Mouse (Mus musculus) forelimb bud, embryonic 11.5 days (tissue): ENCODE data around the gene Stox2.

Source experiments
- DNase-seq: peaks from one replicate; pipeline ENCODE4 v3.0.0-alpha.2; 2012; ENCODE audit warnings: low read depth, low spot score

The Stox2 gene

DNA sequence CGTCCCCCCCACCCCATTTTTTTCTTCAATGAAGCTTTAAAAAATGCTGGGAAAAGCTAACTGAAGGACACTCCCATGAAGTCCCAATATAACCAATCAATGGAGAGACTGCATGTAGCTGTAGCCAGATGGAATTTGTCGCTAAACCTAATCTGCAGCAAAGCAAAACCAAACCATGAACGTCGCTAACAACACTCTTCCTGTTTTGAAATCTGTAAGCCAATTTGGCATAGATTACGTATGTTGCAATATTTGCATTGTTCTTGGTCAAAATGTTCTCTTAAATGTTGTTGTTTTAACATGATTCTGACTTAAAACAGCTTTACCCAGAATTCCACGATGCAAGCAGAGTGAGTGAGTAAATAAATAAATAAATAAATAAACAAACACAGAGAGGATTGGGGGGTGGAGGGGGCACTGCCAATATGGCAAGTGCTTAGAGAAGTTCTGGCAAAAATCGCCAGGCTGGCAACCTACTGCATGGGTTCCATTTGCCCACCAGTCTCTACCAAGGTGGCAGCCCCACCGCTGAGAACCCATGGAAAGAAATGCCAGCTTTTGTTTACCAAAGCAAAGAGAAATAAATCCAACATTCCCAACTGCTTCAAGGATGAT is 203.0 kb downstream of the Stox2 start:
- DNase-seq, result peak; percentile 24

DNA sequence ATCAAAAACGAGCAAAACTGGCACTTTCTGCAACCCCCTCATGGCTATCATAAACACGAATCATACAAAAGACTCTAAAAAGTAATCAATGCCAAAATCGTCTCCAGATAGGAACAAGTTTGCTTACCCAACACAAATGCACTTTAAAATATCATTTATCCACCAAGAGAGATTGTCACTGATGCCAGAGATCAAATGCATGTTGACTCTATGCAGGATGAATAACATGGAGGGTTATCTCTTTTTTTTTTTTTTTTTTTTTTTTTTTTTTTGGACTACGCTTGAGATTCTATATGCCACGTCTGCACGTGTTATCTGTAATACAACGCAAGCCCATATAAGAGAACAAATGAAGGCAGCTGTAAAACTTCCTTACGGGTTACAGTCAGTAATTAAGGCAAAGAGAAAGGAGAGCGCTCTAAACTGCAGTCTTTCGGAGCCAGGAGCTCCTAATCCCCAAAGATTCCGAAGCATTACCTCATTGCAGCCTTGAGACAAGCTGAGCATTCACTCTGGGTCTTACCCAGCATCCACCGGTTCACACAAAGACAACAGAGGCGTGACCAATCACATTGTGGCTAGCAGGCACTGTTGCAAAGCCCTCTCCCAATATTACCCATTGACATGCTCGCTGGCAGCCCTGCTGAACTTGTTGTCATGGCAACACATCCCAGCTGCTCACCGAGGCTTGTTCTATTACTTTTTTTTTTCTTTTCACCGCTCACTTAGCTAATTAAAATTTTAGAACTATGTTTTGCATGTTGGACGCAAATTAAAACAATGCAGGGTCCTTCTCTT is 203.8 kb downstream of the Stox2 start:
- peak; percentile 89 for DNase-seq

DNA sequence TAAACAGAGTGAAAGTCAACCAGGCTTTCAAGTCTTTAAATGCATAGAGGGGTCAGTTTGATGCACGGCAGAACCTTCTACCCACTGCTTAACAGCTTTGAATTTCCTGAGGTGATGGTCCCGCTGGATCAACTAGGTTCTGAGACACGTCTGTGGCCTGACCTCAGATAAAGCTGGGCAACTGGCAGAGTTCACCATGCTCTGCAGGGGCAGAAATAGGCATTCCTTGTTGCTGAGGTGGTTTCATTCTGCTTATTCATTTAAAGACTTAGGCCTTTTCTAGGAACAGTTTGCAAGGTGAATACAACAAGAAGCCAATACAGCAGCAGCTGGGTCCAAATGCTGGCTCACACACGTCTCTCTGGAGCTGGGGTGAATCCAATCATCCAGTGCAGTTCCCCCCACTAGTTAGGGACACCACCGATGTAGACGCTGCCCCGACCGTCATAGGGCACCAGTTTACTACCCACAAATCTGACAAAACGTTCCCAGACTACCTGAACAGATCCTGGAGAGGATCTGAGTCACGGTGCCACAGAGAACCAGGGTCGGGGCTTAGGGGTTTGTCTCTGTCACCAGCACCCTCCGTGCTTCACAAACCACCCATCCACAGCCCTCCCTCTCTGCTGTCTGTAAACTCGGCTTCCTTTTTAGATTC is 204.6 kb downstream of the Stox2 start:
- DNase-seq, result no peak

DNA sequence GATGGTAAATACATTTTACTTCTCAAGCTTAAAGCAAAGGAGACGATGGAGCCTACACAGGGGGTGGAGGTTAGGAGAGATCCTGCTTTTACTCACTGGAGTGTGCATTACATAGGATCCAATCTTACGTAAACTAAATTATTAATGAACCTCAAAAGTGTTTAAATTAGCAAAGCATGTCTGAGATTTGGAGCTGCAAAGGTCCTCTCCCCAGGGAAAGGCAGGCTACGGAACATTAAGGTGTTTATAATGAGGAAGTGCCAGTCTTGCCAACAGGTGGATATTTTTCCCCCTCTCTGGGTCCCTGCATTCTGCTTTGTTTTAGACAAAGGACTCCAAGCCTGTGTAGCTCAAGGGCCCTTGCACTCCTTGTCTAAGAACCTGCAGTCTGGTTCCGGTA is 205.3 kb downstream of the Stox2 start:
- DNase-seq, result no peak

DNA sequence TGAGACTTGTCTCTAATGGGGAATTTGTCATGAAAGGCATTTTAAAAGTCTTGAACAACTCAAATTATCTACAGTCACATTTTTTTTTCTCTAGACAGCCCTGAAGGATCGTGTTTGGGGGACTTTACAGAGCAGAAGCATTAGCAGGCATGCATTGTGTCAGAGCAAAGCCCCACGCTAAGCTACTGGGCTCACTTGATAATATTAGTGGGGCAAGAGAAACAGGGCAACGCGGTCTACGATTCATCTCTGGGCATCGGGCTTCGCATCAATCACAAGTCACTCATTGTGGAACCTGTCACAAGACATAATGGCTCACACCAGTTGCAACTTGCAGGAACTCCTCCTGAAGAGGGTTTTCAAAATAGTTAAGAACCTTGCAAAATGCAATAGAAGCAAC is 205.9 kb downstream of the Stox2 start:
- no peak for DNase-seq

DNA sequence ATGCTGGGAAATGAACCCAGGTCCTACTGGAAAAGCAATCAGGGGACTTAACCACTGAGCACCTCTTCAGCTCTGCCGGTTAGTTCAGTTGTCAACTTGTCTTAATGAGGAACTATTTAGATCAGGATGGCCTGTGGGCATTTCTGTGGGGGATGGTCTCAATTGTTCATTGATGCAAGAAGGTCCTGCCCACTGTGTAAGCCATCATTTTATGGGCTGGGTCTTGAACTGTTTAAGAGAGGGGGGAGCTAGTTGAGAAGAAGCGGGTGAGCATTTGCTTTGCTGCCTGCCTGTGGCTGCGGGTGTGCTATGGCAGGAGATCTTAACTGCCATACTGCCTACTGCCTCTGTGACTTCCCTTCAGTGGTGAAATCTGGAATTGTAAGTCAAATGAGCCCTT is 214.1 kb downstream of the Stox2 start:
- DNase-seq, result peak; percentile 27

DNA sequence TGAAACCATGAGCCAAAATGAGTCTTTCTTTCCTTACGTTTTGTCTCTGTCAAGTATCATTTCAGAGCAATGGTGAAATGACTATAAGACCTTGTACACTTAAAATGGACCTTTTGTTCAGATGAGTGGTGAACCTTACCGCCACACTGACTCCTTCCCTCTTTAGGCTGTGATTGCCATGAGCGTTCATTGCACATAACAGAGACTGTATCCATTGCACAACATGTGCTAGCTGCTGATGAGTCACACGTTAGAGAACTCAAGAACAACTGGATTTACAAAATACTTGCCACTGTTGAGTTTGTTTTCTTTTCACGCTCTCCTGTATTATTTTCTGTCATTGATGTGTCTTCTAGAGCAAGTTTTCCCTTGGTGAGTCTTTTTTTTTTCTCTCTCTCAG is 216.1 kb downstream of the Stox2 start:
- DNase-seq, result no peak

DNA sequence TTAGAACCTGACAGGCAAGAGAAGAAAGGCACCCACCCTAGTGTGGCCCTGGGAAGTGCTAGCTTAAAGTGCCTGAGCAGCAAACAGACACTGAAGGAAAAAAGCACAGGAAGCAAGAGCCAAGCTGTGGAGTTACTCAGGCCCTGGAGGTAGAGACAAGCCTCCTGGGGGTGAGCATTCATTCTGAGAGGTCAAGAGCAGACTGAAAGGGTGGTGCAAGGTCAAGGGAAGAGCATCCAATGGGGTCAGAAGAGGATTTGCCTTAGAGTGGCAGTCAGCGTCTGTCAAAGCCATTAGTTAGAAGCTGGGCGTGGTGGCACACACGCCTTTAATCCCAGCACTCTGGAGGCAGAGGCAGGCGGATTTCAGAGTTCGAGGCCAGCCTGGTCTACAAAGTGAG is 224.3 kb downstream of the Stox2 start:
- no peak for DNase-seq

DNA sequence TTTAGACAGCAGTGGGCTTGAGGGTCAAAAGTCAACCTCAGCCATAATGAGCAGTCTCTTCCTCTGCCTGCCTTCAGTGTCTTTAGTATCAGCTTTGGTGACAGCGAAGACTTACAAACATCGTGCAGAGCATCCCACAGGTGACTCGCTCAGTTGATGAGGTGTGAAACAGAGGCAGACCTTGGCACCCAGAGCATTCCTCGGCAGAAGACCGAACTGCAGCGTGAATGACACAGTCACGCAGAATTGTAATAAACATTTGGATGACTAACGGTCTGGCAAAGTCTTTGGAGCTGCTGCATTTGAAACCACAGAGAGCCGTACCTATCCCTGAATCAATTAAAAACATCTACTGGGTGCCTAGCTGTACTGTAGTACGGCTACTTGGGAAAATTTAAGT is 225.0 kb downstream of the Stox2 start:
- no peak for DNase-seq

DNA sequence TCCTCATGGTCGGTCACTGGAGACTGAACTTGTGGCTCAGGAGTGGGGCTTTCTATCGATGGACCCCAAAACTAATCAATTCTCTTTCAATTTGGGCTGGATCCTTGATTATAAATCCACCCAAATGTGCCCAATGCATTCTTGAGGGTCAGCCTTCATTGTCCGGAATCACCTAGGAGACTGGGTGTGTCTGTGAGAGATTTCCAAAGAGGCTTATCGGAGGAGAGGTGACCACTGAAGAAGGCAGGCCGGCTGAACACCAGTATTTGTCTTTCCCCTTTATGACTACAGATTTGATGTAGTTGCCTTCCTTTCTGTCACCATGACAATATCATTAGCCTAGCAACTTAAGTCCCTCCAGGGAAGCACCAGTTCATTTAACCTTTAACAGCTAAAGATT is 225.8 kb downstream of the Stox2 start:
- no peak for DNase-seq

DNA sequence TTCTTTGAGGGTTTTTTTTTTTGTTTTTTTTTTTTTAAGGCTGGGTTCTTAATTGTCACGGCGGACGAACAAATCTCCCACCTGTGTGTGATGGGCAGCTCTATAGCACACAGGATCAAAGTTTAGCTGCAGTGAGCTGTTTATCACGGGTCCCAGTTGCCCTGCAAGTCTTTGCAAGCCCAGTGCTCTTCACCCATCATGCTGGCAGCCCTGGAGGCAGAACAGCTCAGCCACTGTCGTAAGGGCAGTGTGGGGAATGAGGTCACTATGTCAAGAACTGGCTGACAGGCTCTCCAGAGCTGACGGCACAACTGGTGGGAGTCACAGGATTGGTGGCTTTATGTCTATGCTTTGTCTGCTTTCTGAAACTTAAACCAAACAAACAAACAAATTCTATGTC is 227.6 kb downstream of the Stox2 start:
- no peak for DNase-seq

DNA sequence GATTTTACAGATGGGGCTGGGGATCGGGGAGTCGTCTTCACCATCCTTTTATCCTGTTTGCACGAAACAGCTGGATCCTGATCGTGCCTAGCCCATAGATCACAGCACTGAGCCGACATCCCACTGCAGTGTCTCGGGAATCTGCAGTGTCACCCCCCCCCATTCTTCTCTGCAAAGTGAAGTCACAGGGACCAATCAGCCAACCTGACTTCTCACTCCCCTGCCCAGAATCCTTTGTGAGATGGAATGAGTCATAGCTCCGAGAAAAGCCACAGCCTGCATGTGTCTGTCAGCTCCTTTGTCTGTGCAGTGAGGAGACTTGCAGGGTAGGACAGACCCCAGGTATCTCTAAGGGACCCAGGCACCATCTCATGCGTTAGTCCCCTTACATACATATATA is 228.1 kb downstream of the Stox2 start:
- DNase-seq, result no peak

DNA sequence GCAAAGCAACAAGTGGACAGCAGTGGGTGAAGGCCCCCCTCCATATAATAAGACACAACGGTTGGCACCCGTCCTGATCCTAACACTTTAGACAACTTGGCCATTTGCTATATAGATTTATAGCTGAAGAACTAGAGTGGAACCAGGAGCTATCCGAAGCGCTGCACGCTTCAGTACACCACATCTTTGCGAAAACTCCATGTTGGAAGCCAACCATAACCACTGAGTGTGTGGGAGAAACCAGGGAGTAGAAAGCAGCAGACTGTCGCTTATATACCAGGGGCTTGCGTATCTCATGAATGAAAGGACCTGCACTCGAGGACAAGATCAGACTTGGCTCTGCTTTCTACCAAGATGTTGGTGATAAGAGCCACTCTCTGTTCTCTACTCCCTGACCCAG is 234.0 kb downstream of the Stox2 start:
- no peak for DNase-seq

DNA sequence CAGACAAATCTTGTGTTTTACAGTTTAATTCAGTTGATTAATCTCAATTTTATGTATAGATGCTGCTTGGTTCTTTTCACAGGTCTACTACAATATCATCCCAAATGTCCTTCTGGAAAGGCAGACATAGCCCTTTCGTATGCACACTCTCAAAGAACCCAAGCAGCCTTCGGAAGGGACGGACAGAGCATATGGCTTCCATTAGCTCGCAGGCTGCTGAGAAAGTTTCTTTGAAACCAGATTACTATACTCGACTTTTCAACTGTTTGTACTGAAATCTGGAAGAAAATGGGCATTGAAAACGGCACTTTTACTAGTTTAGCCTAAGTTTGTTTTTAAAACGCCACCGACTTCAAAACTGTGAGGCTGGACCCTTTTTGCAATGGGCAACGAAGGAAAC is 234.9 kb downstream of the Stox2 start:
- DNase-seq, result peak; percentile 56

DNA sequence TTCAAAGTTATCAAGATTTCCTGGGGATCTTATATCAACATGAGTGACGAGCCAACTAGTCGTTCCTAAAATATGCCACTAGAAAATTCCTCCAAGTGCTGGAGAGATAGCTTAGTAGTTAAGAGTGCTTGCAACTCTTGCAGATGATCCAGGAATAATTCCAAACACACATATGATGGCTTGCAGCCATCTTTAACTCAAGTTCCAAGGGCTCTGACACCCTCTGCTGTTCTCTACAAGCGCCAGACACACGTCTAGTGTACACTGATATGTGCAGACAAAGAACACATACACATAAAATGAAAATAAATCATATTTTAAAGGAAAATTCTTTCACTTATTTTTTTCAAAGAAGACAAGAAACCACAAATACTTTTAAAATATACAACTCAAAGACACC is 237.9 kb downstream of the Stox2 start:
- DNase-seq, result no peak

DNA sequence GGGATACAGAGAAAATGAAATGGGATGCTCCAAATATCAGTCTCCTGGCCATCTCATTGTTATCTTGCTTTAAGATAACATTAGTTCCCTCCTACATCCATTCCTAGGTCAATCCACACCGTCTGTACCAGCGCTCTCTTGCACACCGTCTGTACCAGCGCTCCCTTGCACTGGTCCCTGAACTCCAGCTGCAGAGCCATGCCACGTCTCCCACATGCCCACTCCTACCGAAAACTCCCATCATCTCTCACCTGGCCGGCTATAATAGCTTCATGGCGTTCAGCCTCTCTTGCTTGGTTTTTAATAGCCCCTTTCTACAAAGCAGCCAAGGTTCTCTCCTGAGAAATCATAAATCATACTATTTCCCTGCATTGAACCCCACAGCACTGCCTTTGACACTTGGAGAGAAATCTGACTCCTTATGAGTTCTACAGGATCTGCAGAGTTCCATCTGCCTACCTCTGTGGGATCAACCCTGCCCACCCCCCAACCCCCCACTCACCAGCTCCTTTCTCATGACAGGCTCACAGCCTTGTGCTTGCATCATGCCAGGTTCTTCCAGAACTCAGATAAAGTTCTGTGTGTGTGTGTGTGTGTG is 239.4 kb downstream of the Stox2 start:
- DNase-seq, result peak; percentile 51

DNA sequence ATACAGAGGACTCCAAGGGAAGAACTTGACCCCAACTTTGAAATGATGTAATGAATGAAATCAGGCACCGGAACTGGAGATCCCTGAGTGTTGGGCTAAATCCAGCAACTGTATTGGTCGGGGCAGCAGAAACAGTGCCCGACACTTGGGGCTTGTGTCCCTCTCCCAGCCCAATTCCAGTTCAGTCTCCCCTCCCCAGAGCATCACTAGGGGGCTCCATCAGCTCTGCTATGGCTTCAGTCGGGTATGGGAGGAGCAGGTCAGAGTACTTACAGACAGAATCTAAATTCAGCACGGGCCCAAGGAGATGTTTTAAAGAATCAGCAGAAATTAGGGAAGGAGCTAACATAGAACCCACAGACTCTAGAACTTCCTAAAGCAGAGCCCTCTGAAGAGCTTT is 240.7 kb downstream of the Stox2 start:
- no peak for DNase-seq

DNA sequence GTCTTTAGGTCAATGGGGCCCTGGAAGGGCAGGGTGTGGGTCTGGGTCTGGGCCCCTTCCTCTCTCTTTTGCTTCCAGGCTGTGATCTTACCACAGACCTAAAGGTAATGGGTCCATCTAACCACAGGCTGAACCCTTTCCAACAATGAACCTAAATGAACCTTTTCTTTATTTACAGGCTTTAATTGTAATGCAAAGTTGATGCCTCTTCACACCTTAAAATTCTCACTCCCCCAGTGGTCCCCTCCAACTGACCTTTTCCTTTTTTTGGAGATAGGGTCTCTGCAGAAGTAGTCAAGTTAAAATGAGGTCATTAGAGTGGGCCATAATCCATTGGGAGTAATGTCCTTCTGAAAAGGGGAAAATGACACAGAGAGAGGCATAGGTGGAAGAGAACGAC is 249.8 kb downstream of the Stox2 start:
- DNase-seq, result no peak

DNA sequence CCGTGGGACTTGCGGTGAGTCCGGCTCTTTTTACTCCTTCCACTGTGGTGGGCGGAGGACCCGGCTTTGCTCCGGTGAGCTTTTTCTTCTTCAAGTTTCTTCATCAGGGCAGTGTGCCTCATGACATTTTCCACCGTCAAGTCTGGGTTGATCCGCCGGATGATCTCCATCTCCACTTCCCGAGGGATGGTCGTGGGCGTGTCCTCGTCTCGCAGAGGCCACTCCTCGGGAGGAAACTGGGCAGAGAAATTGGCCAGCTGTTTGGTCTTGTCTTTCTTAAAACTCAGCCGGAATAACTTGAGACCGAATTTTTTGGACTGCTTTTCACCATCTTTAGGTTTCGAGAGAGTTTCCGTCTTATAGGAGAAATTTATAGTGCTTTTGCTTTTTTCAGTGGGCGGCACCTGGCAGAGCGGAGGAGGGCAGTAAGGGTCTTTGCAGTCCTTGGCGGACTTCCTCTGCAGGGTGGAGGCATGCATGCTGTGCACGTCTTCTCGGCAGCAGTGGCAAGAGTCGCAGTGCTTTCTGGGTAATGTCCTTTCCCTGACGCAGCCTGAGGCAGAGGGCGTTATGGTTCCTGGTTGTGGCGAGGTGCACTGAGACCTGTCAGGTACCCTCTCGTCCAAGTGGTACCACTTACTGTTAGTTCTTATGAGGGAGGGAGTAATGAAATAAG is 252.7 kb downstream of the Stox2 start:
- no peak for DNase-seq

DNA sequence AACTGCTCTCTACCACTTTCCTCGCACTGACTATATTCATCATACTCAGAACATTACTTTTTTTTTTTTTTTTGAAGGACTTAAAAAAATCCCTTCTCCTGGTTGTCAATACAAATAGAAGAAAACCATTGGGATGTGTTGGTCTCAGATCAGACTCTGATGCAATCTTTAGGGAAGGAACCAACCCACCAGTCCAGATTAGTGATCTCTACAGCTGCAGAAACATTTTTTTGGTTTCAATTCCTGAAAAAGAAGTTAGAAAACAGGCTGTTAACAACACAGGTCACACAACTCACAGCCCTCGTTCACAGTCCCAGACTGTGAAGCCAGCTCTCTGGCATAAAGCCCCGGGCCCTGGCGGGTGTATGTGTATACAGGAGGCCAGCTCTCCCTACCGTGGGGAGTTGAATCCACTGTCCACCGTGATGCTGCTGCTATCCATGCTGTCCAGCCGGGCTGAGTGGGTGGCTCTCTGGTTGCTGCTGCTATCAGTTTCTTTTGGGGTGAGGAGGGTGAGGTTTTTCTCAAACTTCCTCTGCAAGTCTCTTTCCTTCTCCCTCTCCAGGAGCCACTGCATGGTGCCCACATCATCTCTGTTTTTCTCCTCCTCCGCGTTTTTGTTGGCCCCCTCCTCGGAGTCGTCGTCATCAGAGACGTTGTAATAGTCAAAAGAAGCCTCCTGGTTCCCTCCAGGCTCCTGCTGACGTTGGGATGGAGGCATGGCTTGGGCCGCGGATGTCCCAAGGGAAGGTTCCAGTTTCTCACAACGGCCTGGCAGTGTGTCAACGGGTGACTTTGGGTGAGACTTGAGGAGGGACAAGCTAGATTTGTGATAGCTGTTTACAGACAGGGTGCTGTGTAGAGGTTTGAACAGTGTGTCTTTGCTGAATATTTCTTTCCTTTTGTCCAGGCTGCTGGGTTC is 254.5 kb downstream of the Stox2 start:
- no peak for DNase-seq

DNA sequence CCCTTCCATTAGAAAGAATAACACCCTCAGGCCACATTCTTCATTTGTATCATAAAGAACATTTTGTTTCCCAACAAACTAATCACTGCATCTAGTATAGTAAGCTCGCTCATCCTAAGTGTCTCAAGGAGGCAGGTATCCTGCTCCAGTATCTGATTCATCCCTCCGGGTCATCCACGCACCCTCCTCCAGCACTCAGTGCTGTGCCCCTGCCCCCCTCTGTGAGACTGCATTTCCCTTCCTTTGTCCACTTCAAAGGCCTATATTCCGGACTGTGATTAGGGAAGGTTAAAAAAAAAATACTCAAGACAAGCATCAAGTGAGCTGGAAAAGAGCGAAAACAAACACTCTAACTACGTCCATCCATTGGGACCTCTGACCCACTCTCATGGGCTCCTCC is 260.8 kb downstream of the Stox2 start:
- DNase-seq, result no peak
